Comparison of ENCODE assay signal across 7 mouse cellular contexts in the genomic region with DNA sequence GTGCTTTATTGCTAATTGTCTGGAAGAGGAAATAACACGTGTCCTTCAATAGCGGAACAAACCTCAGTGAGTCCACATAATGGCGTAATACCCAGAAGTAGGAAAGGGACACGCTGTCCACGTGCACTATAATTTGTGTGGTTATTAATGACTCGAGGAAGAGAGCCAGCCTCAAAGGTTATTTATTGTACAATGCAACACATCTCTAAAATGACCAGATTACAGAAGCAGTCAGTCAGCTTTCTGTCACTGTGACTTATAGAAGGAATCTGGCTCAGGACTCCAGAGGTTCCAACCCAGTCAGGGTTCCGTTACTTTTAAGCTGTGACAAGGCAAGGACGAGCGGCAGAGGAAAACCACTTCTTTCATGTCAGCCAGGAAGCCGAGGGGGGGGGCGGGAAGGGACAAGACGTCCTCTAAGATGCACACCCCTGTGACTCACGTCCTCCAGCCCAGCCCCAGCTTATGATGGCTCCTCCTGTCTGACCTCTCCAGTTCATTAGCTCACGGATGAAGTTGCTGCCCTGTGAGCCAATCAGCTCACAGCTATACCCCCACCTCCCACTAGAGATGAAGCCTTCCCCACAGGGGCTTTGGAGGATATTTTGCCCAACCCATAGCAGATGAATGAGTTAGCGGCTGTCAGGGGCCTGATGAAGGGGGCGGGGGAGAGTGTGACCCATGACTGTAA. TPM values are rescaled to one million over a fixed set of nuclear protein-coding genes. Genes with fewer than 3 reads are reported as not detected.
DNase-seq lines count a peak whose midpoint lies in the region; ATAC-seq and TF ChIP-seq lines count a peak whose summit lies in the region.

No protein-coding gene starts in this region.

- no peaks in the 10 kb centered on the region for H3K79me2 ChIP-seq in myocyte (ENCODE audit: control insufficient read depth, insufficient read depth)

- peaks cover 6% of the 10 kb centered on the region; the same call in 1 of the 2 replicates for H3K27me3 ChIP-seq in embryonic facial prominence, embryonic 13.5 days
- no peaks in the 10 kb centered on the region for H3K27me3 ChIP-seq in hindbrain, embryonic 12.5 days
- H3K27me3 ChIP-seq in liver, embryonic 13.5 days = peaks cover 24% of the 10 kb centered on the region
- H3K27me3 ChIP-seq in myocyte (ENCODE audit: control insufficient read depth, insufficient read depth, insufficient read length) = no peaks in the 10 kb centered on the region

- no peak overlapping the region for H3ac ChIP-seq in myocyte (ENCODE audit: control insufficient read depth, insufficient read length)

- peak; percentile 42 for DNase-seq in adrenal gland, postnatal 25 days
- DNase-seq in liver, embryonic 13.5 days = no peak
- DNase-seq in right cerebral cortex, postnatal 36 days (ENCODE audit: low spot score in 2 of 2) = no peak
- DNase-seq in yolk sac, embryonic 10.5 days (ENCODE audit: low spot score) = no peak

- H3K27ac ChIP-seq in embryonic facial prominence, embryonic 13.5 days = no peak overlapping the region
- H3K27ac ChIP-seq in hindbrain, embryonic 12.5 days = 0 out of 2 replicates have a peak overlapping the region, but pooled peaks have one; percentile 23
- no peak overlapping the region for H3K27ac ChIP-seq in liver, embryonic 13.5 days

- H3K4me1 ChIP-seq in embryonic facial prominence, embryonic 13.5 days = peaks cover 15% of the 10 kb centered on the region
- peaks cover 14% of the 10 kb centered on the region for H3K4me1 ChIP-seq in hindbrain, embryonic 12.5 days
- H3K4me1 ChIP-seq in liver, embryonic 13.5 days (replicated peaks) = peaks cover 15% of the 10 kb centered on the region; the same call in 1 of the 2 replicates

- H3K4me2 ChIP-seq in embryonic facial prominence, embryonic 13.5 days = peak overlapping the region; percentile 18
- H3K4me2 ChIP-seq in hindbrain, embryonic 12.5 days (replicated peaks) = peak overlapping the region; percentile 36
- no peak overlapping the region for H3K4me2 ChIP-seq in liver, embryonic 13.5 days
- peak overlapping the region; percentile 77 for H3K4me2 ChIP-seq in myocyte (ENCODE audit: low read depth)

- no peak overlapping the region; the same call in 1 of the 2 replicates for H3K9ac ChIP-seq in embryonic facial prominence, embryonic 13.5 days
- no peak overlapping the region for H3K9ac ChIP-seq in hindbrain, embryonic 12.5 days
- no peak overlapping the region for H3K9ac ChIP-seq in liver, embryonic 13.5 days

- peak; percentile 20 for TF ChIP-seq POLR2A in myocyte (IDR thresholded peaks at IDR 0.05; ENCODE audit: insufficient read length, low read depth)

- H3K9me3 ChIP-seq in embryonic facial prominence, embryonic 13.5 days = no peaks in the 10 kb centered on the region
- H3K9me3 ChIP-seq in hindbrain, embryonic 12.5 days (replicated peaks) = no peaks in the 10 kb centered on the region
- no peaks in the 10 kb centered on the region for H3K9me3 ChIP-seq in liver, embryonic 13.5 days (replicated peaks)

- WGBS in embryonic facial prominence, embryonic 13.5 days = 31% methylated on average over 16 of the region's 16 CpGs
- WGBS in hindbrain, embryonic 12.5 days = 37% methylated on average over 16 of the region's 16 CpGs
- WGBS in liver, embryonic 13.5 days (ENCODE audit: insufficient replicate concordance) = 13% methylated on average over 16 of the region's 16 CpGs

- no peak overlapping the region for H3K4me3 ChIP-seq in embryonic facial prominence, embryonic 13.5 days
- H3K4me3 ChIP-seq in hindbrain, embryonic 12.5 days = no peak overlapping the region
- H3K4me3 ChIP-seq in liver, embryonic 13.5 days (replicated peaks) = no peak overlapping the region
- no peak overlapping the region for H3K4me3 ChIP-seq in myocyte

- no peaks in the 10 kb centered on the region for H3K36me3 ChIP-seq in embryonic facial prominence, embryonic 13.5 days
- H3K36me3 ChIP-seq in hindbrain, embryonic 12.5 days = no peaks in the 10 kb centered on the region
- no peaks in the 10 kb centered on the region for H3K36me3 ChIP-seq in liver, embryonic 13.5 days
- no peaks in the 10 kb centered on the region for H3K36me3 ChIP-seq in myocyte (ENCODE audit: control insufficient read depth, insufficient read depth)

- ATAC-seq in embryonic facial prominence, embryonic 13.5 days (ENCODE audit: insufficient number of reproducible peaks, insufficient read depth, low FRiP score, low TSS enrichment, low read depth) = 0 out of 2 replicates have a peak, but pooled peaks have one; percentile 44
- peak; percentile 69 for ATAC-seq in hindbrain, embryonic 12.5 days (ENCODE audit: low FRiP score)
- ATAC-seq in liver, embryonic 13.5 days (ENCODE audit: low read depth) = 0 out of 2 replicates have a peak, but pooled peaks have one; percentile 41

TF ChIP-seq in myocyte, 11 proteins besides CTCF, POLR2A, EP300 and RAD21:
- TF ChIP-seq MYOD1 (IDR thresholded peaks at IDR 0.05; ENCODE audit: control insufficient read depth in 1 of 3, insufficient read length in 2 of 3, low read depth in 2 of 3) (no peak), USF1 (IDR thresholded peaks at IDR 0.05; ENCODE audit: low read depth) (peak; percentile 1)

RNA-seq across cellular contexts. Expression of a gene that starts 29.6 kb away (rescaled TPM):
- total RNA-seq in adrenal gland, postnatal 25 days (2021) = 0.12 TPM in 1 of 2 replicates, not detected in the other
- polyA plus RNA-seq in embryonic facial prominence, embryonic 13.5 days (2015; fragmentation: Nextera tagmentation; extraction: Ambion mirVana) = 0.17 TPM in 1 of 2 replicates, not detected in the other
- not detected in 2 replicates for polyA plus RNA-seq in hindbrain, embryonic 12.5 days (2016; fragmentation: Nextera tagmentation; extraction: Ambion mirVana)
- polyA plus RNA-seq in liver, embryonic 13.5 days (2015; fragmentation: Nextera tagmentation; extraction: Ambion mirVana) = 0.23 and 0.30 TPM in 2 replicates
- 0.02 TPM for polyA plus RNA-seq in myocyte (2012; fragmentation: generic; extraction: Trizol)

RNA-seq across cellular contexts. Expression of a gene that starts 31.9 kb away (rescaled TPM):
- 7.6 and 8.4 TPM in 2 replicates for total RNA-seq in adrenal gland, postnatal 25 days (2021)
- 7.4 and 11.5 TPM in 2 replicates for polyA plus RNA-seq in embryonic facial prominence, embryonic 13.5 days (2015; fragmentation: Nextera tagmentation; extraction: Ambion mirVana)
- polyA plus RNA-seq in hindbrain, embryonic 12.5 days (2016; fragmentation: Nextera tagmentation; extraction: Ambion mirVana) = 9.4 and 10.3 TPM in 2 replicates
- 0.13 and 0.20 TPM in 2 replicates for polyA plus RNA-seq in liver, embryonic 13.5 days (2015; fragmentation: Nextera tagmentation; extraction: Ambion mirVana)
- polyA plus RNA-seq in myocyte (2012; fragmentation: generic; extraction: Trizol) = 51.8 TPM

RNA-seq across cellular contexts. Expression of a gene that starts 44.3 kb away (rescaled TPM):
- 26.6 and 40.7 TPM in 2 replicates for total RNA-seq in adrenal gland, postnatal 25 days (2021)
- polyA plus RNA-seq in embryonic facial prominence, embryonic 13.5 days (2015; fragmentation: Nextera tagmentation; extraction: Ambion mirVana) = 83.4 and 103 TPM in 2 replicates
- 51.5 and 65.9 TPM in 2 replicates for polyA plus RNA-seq in hindbrain, embryonic 12.5 days (2016; fragmentation: Nextera tagmentation; extraction: Ambion mirVana)
- polyA plus RNA-seq in liver, embryonic 13.5 days (2015; fragmentation: Nextera tagmentation; extraction: Ambion mirVana) = 14.7 and 15.2 TPM in 2 replicates
- 94.9 TPM for polyA plus RNA-seq in myocyte (2012; fragmentation: generic; extraction: Trizol)
